Mouse (Mus musculus) adrenal gland, postnatal 36 days (tissue): ENCODE measurements around the gene Vmn2r16. TPM values are rescaled to one million over a fixed set of nuclear protein-coding genes. Genes with fewer than 3 reads are reported as not detected.

Experiments used
- DNase-seq, 2 experiments: peaks; one replicate each; pipeline ENCODE4 v3.0.0; 2021; ENCODE audit warnings: mixed read lengths in 1 of 2
- long read RNA-seq, 2 experiments: library from polyadenylated mRNA; stranded (forward); transcript quantifications; one replicate each; pipeline ENCODE4 v2.0.0; 2021; ENCODE audit warnings: borderline sequencing depth in 2 of 2
- total RNA-seq, 2 experiments: library from RNA; stranded (reverse); gene quantifications; 2 replicates each; pipeline ENCODE4 v1.2.3; 2021

The Vmn2r16 gene
- total RNA-seq, result not detected
- long read RNA-seq, experiment 1, partial matches to known transcripts, result 0 of 1 reads
- long read RNA-seq, experiment 1, other reads (novel, unspliced or antisense), result 1 of 1 reads
- long read RNA-seq, experiment 2, result 0 reads

- no peak for DNase-seq
Measured at GRCm38 (mm10) chr5:109329862-109330261, at the start of gene Vmn2r16. Vmn2r16 (plus strand) TSS chr5:109330162.

- peak; percentile 58 to 63 for DNase-seq
Measured at GRCm38 (mm10) chr5:109294655-109295054, 35.3 kb upstream of the Vmn2r16 start.

- no peak for DNase-seq
Measured at GRCm38 (mm10) chr5:109297544-109297943, 32.4 kb upstream of the Vmn2r16 start, which contains the start of gene Vmn2r15. Vmn2r15 (minus strand) TSS chr5:109297644.

- DNase-seq, result no peak
Measured at GRCm38 (mm10) chr5:109419388-109419787, 89.4 kb downstream of the Vmn2r16 start, which contains the start of gene Vmn2r17. Vmn2r17 (plus strand) TSS chr5:109419688.

Other genes with a start within 250 kb of the Vmn2r16 start
- gene Vmn2r12, start 232.2 kb upstream of the Vmn2r16 start, total RNA-seq, result not detected
- gene Vmn2r13, start 138.0 kb upstream of the Vmn2r16 start, total RNA-seq, result under 1 TPM in 1 of 2 experiments, not detected in 1; 0.16 TPM
- under 1 TPM in 1 of 2 experiments, not detected in 1; 0.07 TPM for gene Vmn2r14, start 105.5 kb upstream of the Vmn2r16 start, total RNA-seq
- not detected for gene Vmn2r15, start 32.5 kb upstream of the Vmn2r16 start, total RNA-seq
- gene Vmn2r17, start 89.5 kb downstream of the Vmn2r16 start, total RNA-seq, result not detected
- gene Crlf2, start 228.8 kb downstream of the Vmn2r16 start, total RNA-seq, result 10 to 100 TPM; 34.5 to 41.9 TPM